Mouse (Mus musculus): ENCODE measurements at regions not wholly inside any gene's neighbourhood (a gene's known extent, or its start where the extent isn't known, plus 50 kb on each side); places are given as distances from the start of the nearest gene placed in this dataset.

DNA sequence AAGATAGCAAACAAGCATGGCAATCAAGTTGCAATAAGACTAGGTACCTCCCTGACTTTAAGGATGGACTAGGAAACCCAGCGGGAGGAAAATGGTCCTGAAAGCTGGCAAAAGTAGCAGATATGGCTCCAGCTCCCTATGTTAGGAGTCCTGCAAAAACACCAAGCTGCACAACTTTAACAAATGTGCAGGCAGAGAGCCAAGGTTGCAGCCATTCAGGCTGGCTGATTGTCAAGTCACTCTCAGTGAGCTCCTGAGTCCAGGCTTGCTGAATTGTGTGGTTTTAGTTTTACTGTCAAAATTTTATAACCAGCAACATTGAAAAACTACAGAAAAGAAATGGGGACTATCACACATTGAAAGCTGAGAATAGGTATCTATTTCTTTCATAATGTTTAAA, 1122.8 kb upstream of the Slc10a2 start:
- no peak for DNase-seq (ENCODE audit: extremely low spot score, low read depth, low spot score)

DNA sequence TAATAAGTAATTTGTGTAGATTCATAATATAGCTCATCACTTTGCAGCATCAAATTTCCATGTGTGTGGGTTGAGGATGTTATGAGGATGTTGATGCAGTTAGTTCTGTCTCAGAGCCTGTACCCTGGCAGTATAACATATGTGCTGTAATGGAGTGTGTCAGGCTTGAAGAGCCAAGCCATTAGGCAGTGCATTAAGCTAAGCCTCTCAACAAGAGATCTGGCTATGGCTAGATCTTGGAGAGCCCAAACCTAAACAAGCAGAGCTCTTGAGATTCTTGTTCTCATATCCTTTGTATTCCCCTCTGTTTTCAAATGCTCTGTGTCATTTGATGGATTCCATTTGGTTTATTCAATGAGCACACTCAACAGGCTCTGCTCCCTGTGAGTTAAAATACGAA, 1120.0 kb upstream of the Slc10a2 start:
- DNase-seq (ENCODE audit: extremely low spot score, low read depth, low spot score): no peak

GRCm38 (mm10) chr8:6207617-6208349, 1102.6 kb upstream of the Slc10a2 start:
- DNase-seq (ENCODE audit: extremely low spot score, low read depth, low spot score): no peak

DNA sequence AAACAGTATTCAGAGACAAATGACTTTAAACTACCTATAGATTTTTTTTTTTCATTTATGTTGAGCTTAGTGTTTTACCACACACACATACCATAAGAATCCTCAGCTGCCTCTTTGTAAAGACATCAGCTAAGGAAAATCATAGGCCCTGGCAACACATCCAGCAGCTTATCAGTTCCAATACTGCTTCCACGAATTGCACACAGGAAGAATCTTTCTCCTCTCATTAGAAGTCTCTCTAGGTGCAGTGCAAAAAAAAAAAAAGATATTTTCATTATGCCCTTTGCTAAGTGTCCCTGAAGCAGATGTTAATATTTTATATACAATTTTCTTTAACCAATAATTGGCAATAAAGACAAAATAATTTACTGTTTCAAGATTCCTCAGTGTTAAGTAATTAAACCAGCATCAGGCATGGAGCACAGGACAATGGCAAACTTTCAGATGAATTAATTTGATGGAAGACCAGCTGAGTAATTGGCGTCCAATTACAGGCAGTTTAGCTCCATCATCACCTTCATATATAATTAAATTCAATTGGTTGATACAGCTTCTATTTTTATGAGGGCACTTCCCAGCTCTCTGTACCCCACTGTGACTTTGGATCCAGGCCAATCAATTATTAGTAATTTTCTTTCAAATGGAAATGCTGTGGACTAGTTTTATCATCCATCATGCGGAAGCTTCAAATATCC, 1099.0 kb upstream of the Slc10a2 start:
- no peak for DNase-seq (ENCODE audit: extremely low spot score, low read depth, low spot score)

DNA sequence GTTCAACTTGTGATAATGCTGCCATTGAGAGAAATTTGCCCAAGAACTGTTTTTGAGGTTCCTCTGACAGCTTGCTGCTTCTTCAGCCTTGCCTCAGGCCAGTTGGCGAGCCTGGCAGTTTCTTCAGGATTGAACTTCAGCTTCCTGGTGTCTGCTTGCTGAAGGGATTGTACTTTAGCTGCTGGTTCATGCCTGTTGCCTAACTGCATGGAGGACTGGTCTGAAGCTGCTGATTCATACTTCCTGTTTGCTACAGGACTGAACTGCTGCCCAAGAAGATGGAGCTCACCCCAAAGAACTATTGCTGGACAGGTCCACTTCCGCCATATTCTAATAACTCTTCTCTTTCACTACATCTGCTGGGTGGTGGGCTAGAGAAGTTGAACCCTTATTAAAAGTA, 1086.3 kb upstream of the Slc10a2 start:
- no peak for DNase-seq (ENCODE audit: extremely low spot score, low read depth, low spot score)

DNA sequence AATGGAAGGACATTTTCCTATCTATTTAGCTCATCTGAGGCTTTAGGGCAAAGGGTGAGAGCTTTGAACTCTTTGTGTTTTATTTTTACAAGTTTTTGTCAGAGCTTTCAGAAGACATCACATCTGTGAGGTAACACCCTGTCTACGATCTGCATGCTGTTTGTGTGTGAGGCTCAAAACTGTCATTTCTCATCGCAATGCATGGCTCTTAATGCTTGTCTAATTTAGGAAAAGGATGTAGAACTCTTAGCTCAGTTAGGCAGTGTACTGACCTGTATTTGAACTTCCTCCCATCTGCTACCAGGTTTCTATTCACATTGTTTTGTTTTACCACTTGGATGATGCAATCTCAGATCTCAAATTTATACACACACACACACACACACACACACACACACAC, 1083.3 kb upstream of the Slc10a2 start:
- no peak for DNase-seq (ENCODE audit: extremely low spot score, low read depth, low spot score)

DNA sequence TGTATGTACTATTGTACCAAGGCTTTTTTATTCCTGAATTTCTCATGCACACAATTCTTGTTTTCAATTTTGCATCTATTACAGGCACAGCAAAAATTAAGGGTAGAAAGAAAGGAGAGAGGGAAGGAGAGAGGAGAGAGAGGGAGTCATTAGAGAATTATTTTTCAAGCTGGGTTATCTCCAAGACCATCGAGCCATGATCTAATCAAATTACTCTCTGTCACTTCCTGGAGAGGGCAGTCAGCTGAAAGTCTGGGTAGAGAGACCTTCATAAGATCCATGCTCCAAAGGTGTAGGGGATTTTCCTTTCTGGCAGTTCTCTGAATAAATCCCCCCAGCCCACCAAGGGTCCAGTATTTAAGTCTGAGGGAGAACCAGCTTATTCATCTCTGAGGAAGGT, 1081.4 kb upstream of the Slc10a2 start:
- no peak for DNase-seq (ENCODE audit: extremely low spot score, low read depth, low spot score)

GRCm38 (mm10) chr8:6179602-6180001, 1074.5 kb upstream of the Slc10a2 start:
- no peak for DNase-seq (ENCODE audit: extremely low spot score, low read depth, low spot score)

DNA sequence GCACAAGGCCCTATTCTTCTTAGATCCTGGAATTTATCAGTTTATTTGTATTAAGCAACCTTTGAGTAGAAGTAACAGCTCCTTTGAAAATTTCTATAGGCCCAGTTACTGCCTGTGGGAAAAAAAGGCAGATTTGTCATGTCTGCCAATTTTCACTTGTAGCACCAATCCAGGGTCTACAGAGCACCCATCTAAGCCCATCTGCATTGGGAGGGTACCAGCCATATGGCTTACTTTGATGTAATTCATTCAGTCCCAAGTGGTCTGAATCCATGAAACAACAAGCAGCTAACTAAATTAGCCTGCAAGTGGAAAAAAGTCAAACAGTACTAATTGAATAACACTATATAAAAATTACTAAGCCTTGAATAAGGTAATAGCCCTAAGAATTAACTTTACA, 1061.3 kb upstream of the Slc10a2 start:
- no peak for DNase-seq (ENCODE audit: extremely low spot score, low read depth, low spot score)

- DNase-seq (ENCODE audit: extremely low spot score, low read depth, low spot score): no peak
Observed at GRCm38 (mm10) chr8:6165230-6165629, 1060.1 kb upstream of the Slc10a2 start.

DNA sequence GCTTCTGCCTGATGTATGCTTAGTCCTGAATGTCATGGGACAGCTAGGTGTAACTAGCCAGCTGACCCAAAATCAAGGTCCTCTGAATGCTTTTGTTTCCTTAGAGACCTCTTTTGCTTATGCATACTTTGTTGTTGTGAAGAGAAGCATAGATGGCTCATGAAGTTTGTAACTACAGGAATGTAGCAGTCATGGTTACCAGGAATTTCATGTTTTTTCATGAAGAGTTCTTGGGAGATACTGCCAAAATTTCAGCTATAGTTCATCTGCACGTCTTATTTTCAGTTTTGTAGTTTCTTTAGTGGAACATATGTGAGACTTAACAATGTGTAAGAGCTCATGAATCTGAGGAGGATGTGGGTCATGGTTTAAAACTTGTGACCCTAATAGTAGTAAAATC, 1059.6 kb upstream of the Slc10a2 start:
- no peak for DNase-seq (ENCODE audit: extremely low spot score, low read depth, low spot score)

GRCm38 (mm10) chr8:6144588-6144987, 1039.4 kb upstream of the Slc10a2 start:
- no peak for DNase-seq (ENCODE audit: extremely low spot score, low read depth, low spot score)

GRCm38 (mm10) chr8:6140090-6140489, 1034.9 kb upstream of the Slc10a2 start:
- DNase-seq (ENCODE audit: extremely low spot score, low read depth, low spot score): no peak

DNA sequence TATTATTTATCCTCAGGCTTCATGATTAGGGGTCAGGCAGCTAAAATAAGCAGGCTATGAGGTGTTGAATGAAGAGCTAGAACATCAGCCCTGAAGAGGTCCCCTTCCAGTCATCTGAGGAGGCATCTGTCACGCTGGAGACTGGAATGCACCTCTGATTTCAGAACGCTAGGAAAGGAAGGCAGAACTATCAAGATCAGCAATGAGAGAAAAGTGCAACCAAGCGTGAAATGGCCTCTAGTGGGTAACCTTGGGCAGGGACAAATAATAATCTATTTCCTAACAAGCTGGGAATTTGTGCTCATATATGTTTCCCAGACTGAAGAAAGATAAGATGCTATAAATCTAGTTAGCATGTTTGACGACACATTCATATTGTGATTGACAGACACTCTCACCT, 1034.0 kb upstream of the Slc10a2 start:
- DNase-seq (ENCODE audit: extremely low spot score, low read depth, low spot score): no peak

DNA sequence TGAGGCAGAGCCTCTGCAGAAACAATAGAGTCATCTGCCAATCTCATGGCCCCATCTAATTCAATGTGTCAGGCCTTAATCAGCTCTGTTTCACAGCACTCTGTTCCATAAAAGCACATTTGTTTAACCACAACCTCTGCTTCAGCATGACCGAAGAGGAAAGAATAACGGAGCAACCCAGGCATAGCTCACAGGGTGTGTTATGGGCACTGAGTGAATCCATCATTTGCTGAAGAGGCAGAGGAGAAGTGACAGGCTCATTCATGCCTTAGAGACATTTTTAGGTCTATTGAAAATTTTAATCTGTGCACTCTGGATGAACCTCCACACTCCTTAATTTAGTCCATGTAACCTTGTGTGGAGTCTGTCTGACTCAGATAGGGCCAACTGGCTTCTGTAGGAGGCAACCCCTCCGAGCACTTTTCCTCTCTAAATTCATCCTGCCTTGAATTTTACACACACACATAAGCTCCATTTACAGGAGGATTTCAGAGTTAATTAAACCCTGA, 1027.1 kb upstream of the Slc10a2 start:
- DNase-seq (ENCODE audit: extremely low spot score, low read depth, low spot score): no peak

- DNase-seq (ENCODE audit: extremely low spot score, low read depth, low spot score): no peak
Observed at GRCm38 (mm10) chr8:6125265-6125664, 1020.1 kb upstream of the Slc10a2 start.

DNA sequence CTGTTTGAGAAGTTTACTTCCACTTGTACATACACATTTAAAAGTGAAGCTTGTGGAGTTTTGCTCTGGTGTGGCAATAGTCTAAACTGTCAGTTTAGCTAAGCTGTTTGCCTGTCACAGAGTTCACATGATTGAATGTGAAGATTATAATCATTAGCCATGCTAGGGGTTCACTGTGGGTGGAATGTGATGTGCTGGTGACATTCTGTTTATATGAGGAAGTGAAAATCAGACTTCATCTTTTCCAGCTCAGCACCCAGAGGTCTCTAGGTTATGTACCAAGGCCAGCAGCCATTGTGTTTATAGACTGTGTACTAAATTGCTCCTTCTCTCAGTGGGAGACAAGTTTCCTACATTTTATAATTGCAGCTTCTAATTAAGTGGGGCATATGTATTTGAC, 1014.4 kb upstream of the Slc10a2 start:
- DNase-seq (ENCODE audit: extremely low spot score, low read depth, low spot score): no peak

DNA sequence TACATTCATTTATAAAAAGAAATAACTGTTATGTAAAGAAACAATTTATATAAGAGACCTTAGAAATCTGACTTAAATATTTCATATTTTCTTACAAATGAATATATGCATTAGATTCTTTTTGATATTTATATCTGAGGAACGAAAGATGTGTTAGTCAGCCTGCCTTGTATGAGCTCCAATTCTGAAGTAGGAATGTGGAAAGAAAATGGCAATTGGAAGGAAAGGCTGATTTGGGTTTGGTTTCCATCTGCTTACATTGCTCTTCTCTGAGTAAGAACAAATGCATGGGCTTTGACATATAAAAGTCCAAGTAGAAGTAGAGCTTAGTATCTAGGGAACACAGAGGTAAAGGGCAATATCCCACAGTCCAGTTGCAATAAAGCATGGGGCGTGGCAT, 1006.2 kb upstream of the Slc10a2 start:
- no peak for DNase-seq (ENCODE audit: extremely low spot score, low read depth, low spot score)

DNA sequence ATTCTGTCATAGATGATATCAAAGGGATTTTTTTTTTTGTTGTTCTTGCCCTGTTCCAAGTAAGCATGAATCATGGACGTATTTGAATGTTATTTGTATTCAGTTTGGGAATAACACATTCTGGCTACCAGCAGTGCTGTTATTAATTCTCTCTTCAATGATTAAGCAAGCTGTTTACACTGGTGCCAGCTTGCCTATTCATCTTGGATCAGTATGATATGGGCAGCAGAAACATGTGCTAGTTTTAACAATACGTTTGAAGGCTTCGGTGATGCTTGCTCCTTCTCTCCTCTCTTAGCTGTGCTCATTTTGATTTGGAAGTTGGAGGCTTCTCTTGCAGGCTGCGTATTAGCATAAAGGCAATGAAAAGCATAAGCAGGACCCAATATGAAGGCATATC, 984.9 kb upstream of the Slc10a2 start:
- no peak for DNase-seq (ENCODE audit: extremely low spot score, low read depth, low spot score)

DNA sequence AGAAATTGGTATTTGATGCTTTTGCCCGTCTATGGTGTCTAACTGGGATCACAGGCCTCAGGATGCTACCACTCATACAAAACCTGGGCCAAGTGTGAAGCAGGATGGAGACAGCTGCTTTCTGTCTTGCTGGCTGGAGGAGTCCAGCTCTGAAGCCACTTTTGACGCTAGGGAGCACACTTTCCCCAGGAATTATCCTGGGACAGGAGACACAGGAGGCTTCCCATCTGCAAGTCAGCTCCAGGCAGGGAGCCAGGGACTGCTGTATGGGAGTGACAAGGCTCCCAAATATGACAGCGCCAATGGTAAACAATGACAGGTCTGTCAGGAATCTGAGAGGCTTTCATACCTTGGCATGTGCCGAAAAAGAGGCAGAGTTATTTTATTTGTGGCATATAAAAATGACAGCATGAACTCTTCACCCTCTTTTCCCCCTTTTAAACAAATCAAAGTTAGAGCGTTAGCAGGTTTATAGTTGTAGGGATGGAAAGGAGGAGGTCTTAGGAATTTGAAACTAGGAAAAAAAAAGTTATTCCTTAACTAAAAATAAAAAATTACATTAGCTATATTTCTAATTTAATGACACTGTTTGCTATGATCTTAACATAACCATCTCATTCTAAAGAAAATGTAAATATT, 938.9 kb upstream of the Slc10a2 start:
- no peak for DNase-seq (ENCODE audit: extremely low spot score, low read depth, low spot score)

GRCm38 (mm10) chr8:6012206-6012605, 907.1 kb upstream of the Slc10a2 start:
- no peak for DNase-seq (ENCODE audit: extremely low spot score, low read depth, low spot score)

- DNase-seq (ENCODE audit: extremely low spot score, low read depth, low spot score): no peak
Observed at GRCm38 (mm10) chr8:6011182-6011581, 906.0 kb upstream of the Slc10a2 start.
